Mouse (Mus musculus): Measurements from ENCODE around the gene Rtp2. TPM values are rescaled to one million over a fixed set of nuclear protein-coding genes. Genes with fewer than 3 reads are reported as not detected.
A peak's percentile ranks its signal among the peaks of the same experiment; 100 is the strongest.

Gene Rtp2
- polyA plus RNA-seq, 1 experiment = not detected

GRCm38 (mm10) chr16:23953189-23953958 is 21.2 kb upstream of the Rtp2 start:
- Histone ChIP-seq H3K4me1 (ENCODE audit: control insufficient read depth, insufficient read depth, low read length) (no peaks in the 10 kb centered on the region), H3K4me3 (ENCODE audit: insufficient read depth, low read length) (no peak overlapping the region), H3K27ac (ENCODE audit: insufficient read depth, low read length) (no peak overlapping the region)
- TF ChIP-seq POLR2A (IDR thresholded peaks at IDR 0.05; ENCODE audit: low read depth, low read length) (no peak), CTCF (IDR thresholded peaks at IDR 0.05; ENCODE audit: borderline replicate concordance, insufficient read depth, low read length) (0 out of 2 replicates have a peak, but pooled peaks have one; percentile 18)

DNA sequence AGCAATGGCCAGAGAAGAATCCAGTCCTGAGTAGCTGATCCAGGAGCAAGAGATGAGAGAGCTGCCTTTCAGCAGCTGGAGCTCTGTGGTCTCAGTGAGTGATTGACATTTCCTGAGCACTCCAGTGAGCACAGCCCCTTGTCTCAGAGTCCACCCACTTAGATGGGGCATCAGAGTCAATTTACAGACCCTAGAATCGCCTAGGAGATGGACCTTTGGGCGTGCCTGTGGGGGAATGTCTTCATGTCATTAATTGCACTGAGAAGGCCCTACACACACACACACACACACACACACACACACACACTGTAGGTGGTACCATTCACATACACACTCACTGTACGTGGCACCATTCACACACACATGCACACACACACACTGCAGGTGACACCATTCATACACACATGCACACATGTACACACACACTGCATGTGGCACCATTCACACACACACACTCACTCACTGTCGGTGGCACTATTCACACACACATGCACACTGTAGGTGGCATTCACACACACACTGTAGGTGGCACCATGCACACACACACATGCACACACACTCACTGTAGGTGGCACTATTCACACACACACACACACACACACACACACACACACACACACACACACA is 20.0 kb upstream of the Rtp2 start:
- no peak for TF ChIP-seq CTCF (IDR thresholded peaks at IDR 0.05; ENCODE audit: borderline replicate concordance, insufficient read depth, low read length)
- TF ChIP-seq POLR2A (IDR thresholded peaks at IDR 0.05; ENCODE audit: low read depth, low read length) = no peak
- no peak overlapping the region for H3K27ac ChIP-seq (ENCODE audit: insufficient read depth, low read length)
- no peak overlapping the region for H3K4me3 ChIP-seq (ENCODE audit: insufficient read depth, low read length)
- no peaks in the 10 kb centered on the region for H3K4me1 ChIP-seq (ENCODE audit: control insufficient read depth, insufficient read depth, low read length)

DNA sequence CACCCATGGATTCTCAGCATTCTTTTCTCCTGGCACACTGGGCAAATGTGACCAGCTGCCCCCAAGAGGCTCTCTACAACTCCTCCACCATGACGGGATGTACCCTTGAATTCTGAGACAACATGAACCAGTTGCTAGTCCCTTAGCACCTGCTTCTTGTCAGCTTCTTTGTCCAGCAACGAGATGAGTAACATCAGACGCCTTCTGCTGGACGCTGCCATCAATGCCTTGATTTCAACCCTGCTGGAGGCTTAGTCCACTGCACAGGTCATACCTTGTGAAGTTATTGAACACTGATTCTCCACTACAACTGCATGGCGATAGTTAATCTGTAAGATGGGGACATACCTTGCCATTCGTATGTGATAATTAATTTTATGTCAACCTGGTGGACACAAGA is 15.5 kb upstream of the Rtp2 start:
- no peak for TF ChIP-seq CTCF (IDR thresholded peaks at IDR 0.05; ENCODE audit: borderline replicate concordance, insufficient read depth, low read length)
- TF ChIP-seq POLR2A (IDR thresholded peaks at IDR 0.05; ENCODE audit: low read depth, low read length) = no peak
- H3K27ac ChIP-seq (ENCODE audit: insufficient read depth, low read length) = no peak overlapping the region
- no peak overlapping the region for H3K4me3 ChIP-seq (ENCODE audit: insufficient read depth, low read length)
- H3K4me1 ChIP-seq (ENCODE audit: control insufficient read depth, insufficient read depth, low read length) = no peaks in the 10 kb centered on the region

DNA sequence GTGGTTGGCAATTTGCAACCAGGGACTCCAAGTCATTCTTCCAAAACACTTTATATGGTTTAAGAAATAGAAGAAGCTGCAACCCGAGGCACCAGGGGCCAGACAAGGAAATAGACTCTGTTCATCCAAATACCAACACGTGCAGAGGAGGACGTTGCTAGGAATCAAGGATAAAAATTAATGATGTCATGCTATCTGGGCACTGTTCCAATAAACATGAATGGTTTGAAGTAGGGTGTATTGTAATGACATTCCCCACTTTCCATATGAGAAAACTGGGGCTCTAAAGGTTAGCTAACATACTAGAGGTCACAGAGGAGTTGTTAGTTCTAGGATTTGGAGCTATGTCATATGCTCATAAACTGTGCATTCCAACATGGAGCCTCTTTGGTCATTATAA is 12.6 kb upstream of the Rtp2 start:
- Histone ChIP-seq H3K4me3 (ENCODE audit: insufficient read depth, low read length) (no peak overlapping the region), H3K27ac (ENCODE audit: insufficient read depth, low read length) (no peak overlapping the region), H3K4me1 (ENCODE audit: control insufficient read depth, insufficient read depth, low read length) (no peaks in the 10 kb centered on the region)
- TF ChIP-seq CTCF (IDR thresholded peaks at IDR 0.05; ENCODE audit: borderline replicate concordance, insufficient read depth, low read length) (no peak), POLR2A (IDR thresholded peaks at IDR 0.05; ENCODE audit: low read depth, low read length) (no peak)

DNA sequence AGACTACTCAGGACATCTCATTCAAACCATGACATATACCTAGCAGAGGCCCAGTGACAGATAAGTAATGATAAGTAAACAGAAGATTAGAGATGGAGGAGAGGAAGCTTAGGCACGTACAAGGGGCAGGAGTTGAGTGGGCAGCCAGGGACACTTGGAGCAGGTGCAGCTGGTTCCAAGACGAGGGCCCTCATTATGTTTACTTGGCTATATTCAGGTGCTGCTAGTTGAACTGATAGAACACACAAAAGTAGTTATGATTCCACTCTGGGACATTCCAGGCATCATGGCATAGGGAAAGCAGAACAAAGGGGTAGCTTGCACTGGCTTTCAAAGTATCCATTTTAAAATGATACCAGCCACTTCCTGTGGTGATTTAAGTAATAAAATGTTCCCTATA is 2.2 kb upstream of the Rtp2 start:
- Histone ChIP-seq H3K27ac (ENCODE audit: insufficient read depth, low read length) (no peak overlapping the region), H3K4me3 (ENCODE audit: insufficient read depth, low read length) (no peak overlapping the region), H3K4me1 (ENCODE audit: control insufficient read depth, insufficient read depth, low read length) (no peaks in the 10 kb centered on the region)
- TF ChIP-seq CTCF (IDR thresholded peaks at IDR 0.05; ENCODE audit: borderline replicate concordance, insufficient read depth, low read length) = no peak
- TF ChIP-seq POLR2A (IDR thresholded peaks at IDR 0.05; ENCODE audit: low read depth, low read length) = no peak

DNA sequence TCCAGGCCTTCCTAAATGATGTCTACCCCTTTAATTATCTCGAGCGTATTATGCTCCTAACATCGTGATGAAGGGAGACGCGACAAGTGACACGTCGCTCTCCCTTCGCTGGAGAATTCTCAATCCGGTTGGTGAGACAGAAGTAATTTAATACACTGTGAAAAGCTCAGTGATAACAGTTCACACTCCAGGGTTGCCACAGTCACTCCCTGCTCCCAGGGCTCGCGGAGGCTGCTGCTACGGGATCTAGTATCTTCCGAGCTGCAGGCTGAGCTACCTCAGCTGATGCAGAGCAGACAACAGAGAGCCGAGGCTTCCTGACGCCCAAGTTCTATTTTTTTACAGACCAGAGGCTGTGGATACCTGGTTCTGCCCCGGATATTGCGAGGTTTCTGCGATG is 919 bp downstream of the Rtp2 start:
- no peak for TF ChIP-seq CTCF (IDR thresholded peaks at IDR 0.05; ENCODE audit: borderline replicate concordance, insufficient read depth, low read length)
- no peak for TF ChIP-seq POLR2A (IDR thresholded peaks at IDR 0.05; ENCODE audit: low read depth, low read length)
- Histone ChIP-seq H3K4me1 (ENCODE audit: control insufficient read depth, insufficient read depth, low read length) (no peaks in the 10 kb centered on the region), H3K27ac (ENCODE audit: insufficient read depth, low read length) (no peak overlapping the region), H3K4me3 (ENCODE audit: insufficient read depth, low read length) (no peak overlapping the region)

DNA sequence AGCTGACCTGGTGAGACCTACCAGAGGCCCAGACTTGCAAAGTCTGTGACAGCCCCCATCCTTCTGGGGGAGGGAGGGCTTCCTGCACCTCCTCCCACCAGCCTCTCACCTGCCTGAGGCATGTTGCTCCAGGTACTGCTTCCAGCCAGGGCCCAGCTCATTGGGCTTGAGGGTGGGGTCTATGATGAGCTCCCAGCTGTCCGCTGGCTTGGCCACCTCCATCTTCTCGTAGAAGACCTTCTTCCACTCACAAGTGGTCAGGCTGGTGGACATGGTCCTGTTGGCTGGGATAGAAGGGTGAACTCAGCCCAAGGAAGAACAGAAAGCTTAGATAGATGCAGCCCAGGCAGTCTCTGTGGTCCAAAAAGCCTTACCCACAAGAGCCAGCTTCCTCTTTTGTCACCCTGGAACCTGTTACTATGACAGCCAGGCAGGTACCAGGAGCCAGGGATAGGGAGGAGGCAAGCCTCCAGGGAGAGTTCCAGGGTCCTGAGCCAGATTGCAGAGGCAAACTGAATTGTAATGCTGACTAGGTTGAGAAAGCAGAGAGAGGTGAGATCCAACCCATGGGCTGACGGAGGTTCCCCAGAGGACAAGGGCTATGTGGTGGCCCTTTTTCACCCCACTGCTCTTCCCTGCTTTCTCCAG is 1.6 kb downstream of the Rtp2 start:
- TF ChIP-seq POLR2A (IDR thresholded peaks at IDR 0.05; ENCODE audit: low read depth, low read length) (no peak), CTCF (IDR thresholded peaks at IDR 0.05; ENCODE audit: borderline replicate concordance, insufficient read depth, low read length) (no peak)
- H3K4me1 ChIP-seq (ENCODE audit: control insufficient read depth, insufficient read depth, low read length) = no peaks in the 10 kb centered on the region
- no peak overlapping the region for H3K4me3 ChIP-seq (ENCODE audit: insufficient read depth, low read length)
- H3K27ac ChIP-seq (ENCODE audit: insufficient read depth, low read length) = no peak overlapping the region

DNA sequence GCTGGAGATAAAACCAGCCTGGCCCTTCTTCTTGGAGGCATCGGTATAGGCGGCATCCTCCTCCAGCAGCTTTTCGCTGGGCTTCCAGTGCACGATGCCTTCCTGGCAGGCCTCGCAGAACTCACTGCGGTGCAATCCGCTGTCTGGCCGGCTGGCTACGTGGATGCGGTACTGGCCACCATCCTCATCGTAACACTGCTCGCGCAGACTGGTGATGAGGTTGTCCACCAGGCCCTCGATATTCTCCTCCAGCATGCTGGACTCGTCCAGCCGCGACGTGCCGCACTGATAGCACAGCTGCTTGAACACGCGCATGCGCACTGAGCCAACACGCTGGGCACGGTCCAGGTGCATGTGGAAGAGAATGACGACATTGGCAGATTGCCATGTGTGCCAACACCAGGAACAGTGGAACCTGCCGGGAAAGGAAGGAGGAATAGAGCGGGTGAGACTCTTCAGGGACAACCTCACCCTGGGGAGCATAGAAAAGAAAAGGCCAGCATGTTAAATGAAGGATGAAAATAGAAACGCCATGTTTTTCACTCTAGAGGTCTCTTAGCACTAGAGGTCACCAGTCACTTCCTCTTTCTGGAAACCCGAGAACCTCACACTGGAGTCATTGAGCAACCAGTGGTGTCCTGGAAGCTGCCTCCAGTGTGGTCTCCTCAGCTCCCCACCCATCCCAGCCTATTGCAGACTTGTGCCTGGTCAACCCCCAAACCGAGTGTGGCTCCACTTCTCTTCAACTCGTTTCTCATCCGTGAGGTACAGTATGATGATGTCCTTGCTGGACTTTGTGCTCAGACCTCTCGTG is 4.7 kb downstream of the Rtp2 start:
- H3K4me1 ChIP-seq (ENCODE audit: control insufficient read depth, insufficient read depth, low read length) = no peaks in the 10 kb centered on the region
- no peak overlapping the region for H3K27ac ChIP-seq (ENCODE audit: insufficient read depth, low read length)

GRCm38 (mm10) chr16:23922906-23923305 is 9.3 kb downstream of the Rtp2 start:
- Histone ChIP-seq H3K4me1 (ENCODE audit: control insufficient read depth, insufficient read depth, low read length) (no peaks in the 10 kb centered on the region), H3K4me3 (ENCODE audit: insufficient read depth, low read length) (no peak overlapping the region), H3K27ac (ENCODE audit: insufficient read depth, low read length) (no peak overlapping the region)
- TF ChIP-seq CTCF (IDR thresholded peaks at IDR 0.05; ENCODE audit: borderline replicate concordance, insufficient read depth, low read length) = no peak
- no peak for TF ChIP-seq POLR2A (IDR thresholded peaks at IDR 0.05; ENCODE audit: low read depth, low read length)

More for the DNA sequence above, 4.7 kb downstream of the Rtp2 start:
- TF ChIP-seq POLR2A (IDR thresholded peaks at IDR 0.05; ENCODE audit: low read depth, low read length) (no peak), CTCF (IDR thresholded peaks at IDR 0.05; ENCODE audit: borderline replicate concordance, insufficient read depth, low read length) (no peak)
- no peak overlapping the region for H3K4me3 ChIP-seq (ENCODE audit: insufficient read depth, low read length)

All from embryonic fibroblast, embryonic 13.5 days (primary cell).